Mouse (Mus musculus): ENCODE results near the gene Kcnj4. TPM values are rescaled to one million over a fixed set of nuclear protein-coding genes. Genes with fewer than 3 reads are reported as not detected.

The Kcnj4 gene
- polyA plus RNA-seq, 1 experiment = 0.72 TPM

GRCm38 (mm10) chr15:79529935-79530334 is 24.9 kb upstream of the Kcnj4 start:
- no peak overlapping the region for H3K4me3 ChIP-seq (ENCODE audit: insufficient read depth, low read length)
- TF ChIP-seq POLR2A (IDR thresholded peaks at IDR 0.05; ENCODE audit: low read depth, low read length) = no peak
- TF ChIP-seq CTCF (IDR thresholded peaks at IDR 0.05; ENCODE audit: borderline replicate concordance, insufficient read depth, low read length) = no peak
- no peak overlapping the region for H3K27ac ChIP-seq (ENCODE audit: insufficient read depth, low read length)
- no peaks in the 10 kb centered on the region; the same call in none of the 2 replicates for H3K4me1 ChIP-seq (ENCODE audit: control insufficient read depth, insufficient read depth, low read length)

- TF ChIP-seq POLR2A (IDR thresholded peaks at IDR 0.05; ENCODE audit: low read depth, low read length) (no peak; the same call in 1 of the 2 replicates), CTCF (IDR thresholded peaks at IDR 0.05; ENCODE audit: borderline replicate concordance, insufficient read depth, low read length) (no peak)
- Histone ChIP-seq H3K4me3 (ENCODE audit: insufficient read depth, low read length) (no peak overlapping the region), H3K27ac (ENCODE audit: insufficient read depth, low read length) (no peak overlapping the region), H3K4me1 (ENCODE audit: control insufficient read depth, insufficient read depth, low read length) (no peaks in the 10 kb centered on the region; the same call in none of the 2 replicates)
Observed at GRCm38 (mm10) chr15:79527991-79528639, 23.1 kb upstream of the Kcnj4 start.

- no peak overlapping the region for H3K27ac ChIP-seq (ENCODE audit: insufficient read depth, low read length)
Observed at GRCm38 (mm10) chr15:79527192-79527591, 22.2 kb upstream of the Kcnj4 start.

GRCm38 (mm10) chr15:79525979-79526768 is 21.1 kb upstream of the Kcnj4 start:
- TF ChIP-seq CTCF (IDR thresholded peaks at IDR 0.05; ENCODE audit: borderline replicate concordance, insufficient read depth, low read length) (no peak), POLR2A (IDR thresholded peaks at IDR 0.05; ENCODE audit: low read depth, low read length) (no peak)
- no peak overlapping the region for H3K4me3 ChIP-seq (ENCODE audit: insufficient read depth, low read length)
- H3K27ac ChIP-seq (ENCODE audit: insufficient read depth, low read length) = no peak overlapping the region
- no peaks in the 10 kb centered on the region; the same call in none of the 2 replicates for H3K4me1 ChIP-seq (ENCODE audit: control insufficient read depth, insufficient read depth, low read length)

More at GRCm38 (mm10) chr15:79527192-79527591, 22.2 kb upstream of the Kcnj4 start:
- no peak overlapping the region for H3K4me3 ChIP-seq (ENCODE audit: insufficient read depth, low read length)
- TF ChIP-seq CTCF (IDR thresholded peaks at IDR 0.05; ENCODE audit: borderline replicate concordance, insufficient read depth, low read length) (no peak), POLR2A (IDR thresholded peaks at IDR 0.05; ENCODE audit: low read depth, low read length) (peak; percentile 46; the same call in 1 of the 2 replicates)
- no peaks in the 10 kb centered on the region; the same call in none of the 2 replicates for H3K4me1 ChIP-seq (ENCODE audit: control insufficient read depth, insufficient read depth, low read length)

- TF ChIP-seq POLR2A (IDR thresholded peaks at IDR 0.05; ENCODE audit: low read depth, low read length) (peak; percentile 9; the same call in 1 of the 2 replicates), CTCF (IDR thresholded peaks at IDR 0.05; ENCODE audit: borderline replicate concordance, insufficient read depth, low read length) (no peak)
- Histone ChIP-seq H3K27ac (ENCODE audit: insufficient read depth, low read length) (no peak overlapping the region), H3K4me3 (ENCODE audit: insufficient read depth, low read length) (no peak overlapping the region), H3K4me1 (ENCODE audit: control insufficient read depth, insufficient read depth, low read length) (no peaks in the 10 kb centered on the region; the same call in none of the 2 replicates)
Observed at GRCm38 (mm10) chr15:79525564-79525963, 20.5 kb upstream of the Kcnj4 start.

GRCm38 (mm10) chr15:79519400-79520220 is 14.6 kb upstream of the Kcnj4 start:
- no peak overlapping the region for H3K27ac ChIP-seq (ENCODE audit: insufficient read depth, low read length)
- TF ChIP-seq POLR2A (IDR thresholded peaks at IDR 0.05; ENCODE audit: low read depth, low read length) (no peak), CTCF (IDR thresholded peaks at IDR 0.05; ENCODE audit: borderline replicate concordance, insufficient read depth, low read length) (no peak)
- 0 out of 2 replicates have a peak, but pooled peaks cover 2% of the 10 kb centered on the region for H3K4me1 ChIP-seq (ENCODE audit: control insufficient read depth, insufficient read depth, low read length)
- no peak overlapping the region for H3K4me3 ChIP-seq (ENCODE audit: insufficient read depth, low read length)

- TF ChIP-seq CTCF (IDR thresholded peaks at IDR 0.05; ENCODE audit: borderline replicate concordance, insufficient read depth, low read length) (no peak), POLR2A (IDR thresholded peaks at IDR 0.05; ENCODE audit: low read depth, low read length) (no peak)
- Histone ChIP-seq H3K27ac (ENCODE audit: insufficient read depth, low read length) (no peak overlapping the region), H3K4me1 (ENCODE audit: control insufficient read depth, insufficient read depth, low read length) (0 out of 2 replicates have a peak, but pooled peaks cover 2% of the 10 kb centered on the region), H3K4me3 (ENCODE audit: insufficient read depth, low read length) (peak overlapping the region; percentile 21)
Observed at GRCm38 (mm10) chr15:79518571-79518970, 13.5 kb upstream of the Kcnj4 start.

GRCm38 (mm10) chr15:79517710-79518109 is 12.7 kb upstream of the Kcnj4 start:
- H3K4me3 ChIP-seq (ENCODE audit: insufficient read depth, low read length) = peak overlapping the region; percentile 81
- no peak overlapping the region for H3K27ac ChIP-seq (ENCODE audit: insufficient read depth, low read length)
- TF ChIP-seq CTCF (IDR thresholded peaks at IDR 0.05; ENCODE audit: borderline replicate concordance, insufficient read depth, low read length) (no peak), POLR2A (IDR thresholded peaks at IDR 0.05; ENCODE audit: low read depth, low read length) (no peak)
- 0 out of 2 replicates have a peak, but pooled peaks cover 2% of the 10 kb centered on the region for H3K4me1 ChIP-seq (ENCODE audit: control insufficient read depth, insufficient read depth, low read length)

Data from embryonic fibroblast, embryonic 13.5 days (primary cell).